Mouse (Mus musculus) MEL (cell line): ENCODE data around the gene Pnkp.

ENCODE experiments used
- CTCF ChIP-seq, 3 experiments: IDR thresholded peaks in 2 of 3; conservative IDR thresholded peaks in 1 of 3; 2 replicates each; pipeline ENCODE4 v1.5.1; 2011 to 2012; ENCODE audit warnings: low read length in 3 of 3, low read depth in 2 of 3, mild to moderate bottlenecking in 2 of 3, improper control_type of control experiment in 1 of 3, inconsistent platforms in 1 of 3, mixed read lengths in 1 of 3, moderate library complexity in 1 of 3; ENCODE audit not compliant: control insufficient read depth in 1 of 3, insufficient read depth in 1 of 3, poor library complexity in 1 of 3, severe bottlenecking in 1 of 3
- ELF1 ChIP-seq: IDR thresholded peaks from 2 replicates; pipeline ENCODE4 v1.6.1; 2014; ENCODE audit warnings: low read depth, mild to moderate bottlenecking, inconsistent platforms, low read length, improper control_type of control experiment, moderate library complexity
- HCFC1 ChIP-seq: IDR thresholded peaks from 2 replicates; pipeline ENCODE4 v1.6.1; 2012; ENCODE audit warnings: low read depth, mild to moderate bottlenecking, inconsistent platforms, low read length, improper control_type of control experiment, moderate library complexity
- MAFK ChIP-seq: IDR thresholded peaks from 2 replicates; pipeline ENCODE4 v1.6.1; 2011; ENCODE audit warnings: low read depth, mild to moderate bottlenecking, low read length, improper control_type of control experiment, borderline replicate concordance
- MYB ChIP-seq: IDR thresholded peaks from 2 replicates; pipeline ENCODE4 v1.6.1; 2011; ENCODE audit warnings: mild to moderate bottlenecking, low read depth, low read length, improper control_type of control experiment
- NELFE ChIP-seq: IDR thresholded peaks from 2 replicates; pipeline ENCODE4 v1.6.1; 2011; ENCODE audit warnings: low read depth, low read length, improper control_type of control experiment
- NRF1 ChIP-seq: IDR thresholded peaks from 2 replicates; pipeline ENCODE4 v1.6.1; 2014; ENCODE audit warnings: low read depth, mild to moderate bottlenecking, inconsistent platforms, low read length, improper control_type of control experiment, moderate library complexity; ENCODE audit not compliant: poor library complexity, insufficient read depth, severe bottlenecking
- POLR2A ChIP-seq, 2 experiments: IDR thresholded peaks; 2 replicates each; pipeline ENCODE4 v1.6.1; 2011 to 2012; ENCODE audit warnings: low read length in 2 of 2, mild to moderate bottlenecking in 2 of 2, control low read depth in 1 of 2, improper control_type of control experiment in 1 of 2, low read depth in 1 of 2, moderate library complexity in 1 of 2; ENCODE audit not compliant: control insufficient read depth in 1 of 2, insufficient read depth in 1 of 2, poor library complexity in 1 of 2
- POLR2AphosphoS2 ChIP-seq: IDR thresholded peaks from 2 replicates; pipeline ENCODE4 v1.6.1; 2011; ENCODE audit warnings: low read length, improper control_type of control experiment
- POLR2AphosphoS5 ChIP-seq: IDR thresholded peaks from 2 replicates; pipeline ENCODE4 v1.6.1; 2012; ENCODE audit warnings: low read depth, borderline replicate concordance, mild to moderate bottlenecking, inconsistent platforms, low read length, moderate library complexity, mixed read lengths
- TBP ChIP-seq: IDR thresholded peaks from 2 replicates; pipeline ENCODE4 v1.8.0; 2011; ENCODE audit warnings: low read depth, low read length, improper control_type of control experiment
- ZMIZ1 ChIP-seq: IDR thresholded peaks from 2 replicates; pipeline ENCODE4 v1.6.1; 2012; ENCODE audit warnings: low read depth, mild to moderate bottlenecking, inconsistent platforms, low read length, improper control_type of control experiment, moderate library complexity
- ZNF384 ChIP-seq: IDR thresholded peaks from 2 replicates; pipeline ENCODE4 v1.6.1; 2012; ENCODE audit warnings: low read depth, mild to moderate bottlenecking, inconsistent platforms, low read length, improper control_type of control experiment

DNA sequence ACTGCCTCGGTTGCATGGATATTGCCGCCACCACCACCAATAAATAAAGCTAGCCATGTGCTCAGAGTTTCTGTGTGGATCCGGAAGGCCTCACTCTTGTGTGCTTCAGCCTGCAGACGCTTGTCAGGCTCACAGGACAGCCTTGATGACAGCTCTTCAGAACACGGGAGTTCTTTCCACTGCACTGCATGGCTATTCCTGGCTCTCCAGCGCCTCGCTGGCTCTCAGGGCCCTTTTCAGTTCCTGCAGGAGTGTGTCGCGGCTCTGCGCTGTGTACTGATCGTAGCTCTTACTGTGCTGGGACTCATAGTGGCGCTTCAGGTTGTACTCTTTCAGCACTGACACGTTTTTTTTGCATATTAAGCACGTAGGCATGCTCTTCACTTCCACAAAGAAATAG, 20.9 kb downstream of the Pnkp start:
- TF ChIP-seq HCFC1: no peak
- TF ChIP-seq POLR2A (IDR thresholded peaks at IDR 0.05; ENCODE audit: control insufficient read depth in 1 of 2, insufficient read depth in 1 of 2, low read depth in 1 of 2, low read length in 2 of 2, poor library complexity in 1 of 2): no peak
- no peak for TF ChIP-seq CTCF (IDR thresholded peaks at IDR 0.05 in 2 of 3, conservative IDR thresholded peaks at IDR 0.05 in 1 of 3; ENCODE audit: control insufficient read depth in 1 of 3, insufficient read depth in 1 of 3, low read depth in 2 of 3, low read length in 3 of 3, poor library complexity in 1 of 3, severe bottlenecking in 1 of 3)
- no peak for TF ChIP-seq POLR2AphosphoS2
- TF ChIP-seq MYB: no peak
- no peak for TF ChIP-seq NELFE
- TF ChIP-seq POLR2AphosphoS5: no peak
- no peak for TF ChIP-seq TBP
- no peak for TF ChIP-seq MAFK
- TF ChIP-seq NRF1: no peak
- no peak for TF ChIP-seq ZNF384
- TF ChIP-seq ZMIZ1: no peak
- no peak for TF ChIP-seq ELF1
